Mouse (Mus musculus): ENCODE measurements around the gene Ski. TPM values are rescaled to one million over a fixed set of nuclear protein-coding genes. Genes with fewer than 3 reads are reported as not detected.

Gene Ski
- polyA plus RNA-seq, 1 experiment from 2014 or later = 21.5 TPM

Other genes starting within 250 kb of the Ski start
- gene Plch2, start 165.8 kb downstream of the Ski start, polyA plus RNA-seq (2015; fragmentation: Nextera tagmentation; extraction: Ambion mirVana) = 11.2 and 12.8 TPM in 2 replicates
- gene Pex10, start 155.6 kb downstream of the Ski start, polyA plus RNA-seq (2015; fragmentation: Nextera tagmentation; extraction: Ambion mirVana) = 22.2 and 26.4 TPM in 2 replicates
- 147 and 162 TPM in 2 replicates for gene Rer1, start 136.2 kb downstream of the Ski start, polyA plus RNA-seq (2015; fragmentation: Nextera tagmentation; extraction: Ambion mirVana)
- gene Morn1, start 136.0 kb downstream of the Ski start, polyA plus RNA-seq (2015; fragmentation: Nextera tagmentation; extraction: Ambion mirVana) = 5.6 and 6.2 TPM in 2 replicates
- gene Faap20, start 27.2 kb upstream of the Ski start, polyA plus RNA-seq (2015; fragmentation: Nextera tagmentation; extraction: Ambion mirVana) = 77.4 and 80.0 TPM in 2 replicates
- gene Prkcz, start 138.8 kb upstream of the Ski start, polyA plus RNA-seq (2015; fragmentation: Nextera tagmentation; extraction: Ambion mirVana) = 10.9 and 12.4 TPM in 2 replicates
- not detected in 2 replicates for gene Gabrd, start 175.5 kb upstream of the Ski start, polyA plus RNA-seq (2015; fragmentation: Nextera tagmentation; extraction: Ambion mirVana)
- gene Cfap74, start 186.6 kb upstream of the Ski start, polyA plus RNA-seq (2015; fragmentation: Nextera tagmentation; extraction: Ambion mirVana) = 3.8 and 4.7 TPM in 2 replicates
- 0.31 and 0.40 TPM in 2 replicates for gene Tmem52, start 246.5 kb upstream of the Ski start, polyA plus RNA-seq (2015; fragmentation: Nextera tagmentation; extraction: Ambion mirVana)

Measured in embryonic facial prominence, embryonic 13.5 days (tissue).